Mouse (Mus musculus): ENCODE data around the gene Trem3.

The Trem3 gene

DNA sequence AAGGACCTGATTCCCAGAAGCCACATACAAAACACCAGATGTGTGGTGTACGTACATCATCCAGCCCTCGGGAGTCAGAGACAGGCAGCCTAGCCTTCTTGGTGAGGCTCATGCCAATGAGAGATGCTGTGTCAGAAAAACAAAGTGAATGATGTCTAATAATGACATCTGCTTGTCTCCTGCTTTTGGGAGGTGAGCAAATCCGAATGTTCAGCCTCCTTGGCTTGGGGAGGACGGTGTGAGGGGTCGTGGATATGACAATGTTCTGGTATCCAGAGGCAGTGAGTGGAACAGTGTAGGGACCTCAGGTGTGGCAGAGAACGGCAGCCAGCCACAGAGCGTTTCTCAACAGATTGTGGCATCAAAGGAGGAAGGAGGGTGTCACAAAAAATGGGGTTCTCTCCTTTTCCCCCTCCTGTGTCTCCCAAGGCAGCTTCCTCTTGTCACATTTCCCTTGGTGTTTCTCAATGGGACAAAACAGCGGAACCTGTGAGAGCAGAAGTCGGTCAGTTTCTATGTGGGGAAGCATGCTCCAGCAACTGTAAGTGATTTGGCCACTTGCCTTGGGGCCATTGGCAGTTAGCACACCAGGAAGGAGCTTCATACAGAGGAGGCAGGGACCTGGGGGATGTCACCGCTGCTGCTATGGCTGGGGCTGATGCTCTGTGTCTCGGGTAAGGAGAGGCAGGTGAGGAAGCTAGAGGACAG lies at the start of gene Trem3:
Gene Trem3 (plus strand): TSS at position 557 of the 708 bp plus-strand sequence.
- DNase-seq (ENCODE audit: low spot score in 2 of 2), result no peak

DNA sequence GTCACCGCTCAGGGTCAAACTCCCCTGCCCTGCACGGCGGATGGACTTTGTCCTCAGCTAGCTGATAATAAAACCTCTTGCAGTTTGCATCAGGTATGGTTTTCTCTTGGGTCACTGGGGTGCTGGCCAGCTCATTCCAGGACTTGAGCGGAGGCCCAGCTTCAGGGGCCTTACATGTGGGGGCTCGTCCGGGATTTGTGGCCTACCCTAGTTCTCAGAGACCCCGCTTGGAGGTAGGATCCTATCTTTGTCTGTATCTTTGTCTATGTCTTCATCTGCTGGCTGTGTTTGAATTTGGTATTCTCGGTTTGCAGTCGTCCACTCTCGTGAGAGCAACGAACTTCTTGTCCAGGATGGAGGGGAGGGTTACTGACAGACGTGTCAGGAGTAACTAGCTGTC lies 44.5 kb upstream of the Trem3 start:
- no peak for DNase-seq (ENCODE audit: low spot score in 2 of 2)

DNA sequence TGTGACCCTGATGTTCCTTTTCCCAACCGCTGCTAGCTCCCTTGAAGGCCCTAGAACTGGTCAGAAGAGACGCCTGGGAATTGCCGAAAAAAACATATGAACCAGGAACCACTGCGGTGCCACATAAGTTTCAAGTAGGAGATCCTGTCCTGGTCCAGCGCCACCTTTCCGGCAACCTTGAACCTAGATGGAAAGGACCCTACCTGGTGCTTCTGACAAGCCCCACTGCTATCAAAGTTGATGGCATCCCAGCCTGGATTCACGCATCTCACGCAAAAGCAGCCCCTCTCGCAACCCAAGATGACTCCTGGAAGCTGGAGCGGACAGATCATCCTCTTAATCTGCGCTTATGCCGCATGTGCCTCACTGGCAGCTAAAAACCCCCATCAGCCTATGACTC lies 35.0 kb upstream of the Trem3 start:
- no peak for DNase-seq (ENCODE audit: low spot score in 2 of 2)

DNA sequence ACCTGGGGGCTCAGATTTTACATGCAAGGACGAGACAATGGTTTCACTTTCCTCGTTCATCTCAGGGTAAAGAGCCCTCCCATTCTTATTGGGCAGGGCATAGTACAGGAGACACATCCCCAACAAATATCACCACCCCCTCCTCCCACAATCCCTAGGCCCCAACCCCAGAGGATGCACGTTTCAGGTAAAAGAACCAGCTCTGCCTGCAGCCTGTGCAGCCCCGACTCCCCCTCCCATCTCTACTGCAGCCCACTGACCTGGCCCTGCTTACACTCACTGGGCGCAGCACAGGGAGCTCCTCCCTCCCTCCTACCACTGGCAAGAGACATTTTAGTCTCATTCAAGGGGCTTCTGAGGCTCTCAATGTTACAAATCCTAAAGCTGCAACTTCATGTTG lies 34.1 kb upstream of the Trem3 start:
- DNase-seq (ENCODE audit: low spot score in 2 of 2), result no peak

GRCm38 (mm10) chr17:48215429-48215828 lies 32.1 kb upstream of the Trem3 start:
- DNase-seq (ENCODE audit: low spot score in 2 of 2), result no peak

DNA sequence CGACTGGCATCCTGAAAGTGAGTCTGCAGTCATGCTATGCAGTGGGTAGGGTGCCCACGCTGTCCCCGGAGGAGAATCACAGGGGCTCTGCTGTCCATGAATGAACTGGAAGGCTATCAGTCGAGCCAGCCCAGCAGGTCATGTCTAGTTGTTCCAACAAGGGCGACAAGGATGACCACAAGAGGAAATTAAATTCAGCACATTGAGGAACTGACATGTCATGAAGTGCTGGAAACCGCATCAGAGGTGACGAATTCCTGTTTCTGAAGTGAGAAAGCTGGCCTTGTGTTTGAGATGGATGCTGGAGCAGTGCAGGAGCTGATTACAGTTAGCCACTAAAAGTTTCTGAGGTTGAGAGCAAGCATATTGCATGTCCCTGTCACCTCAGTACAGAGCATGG lies 16.9 kb upstream of the Trem3 start:
- DNase-seq (ENCODE audit: low spot score in 2 of 2), result no peak

DNA sequence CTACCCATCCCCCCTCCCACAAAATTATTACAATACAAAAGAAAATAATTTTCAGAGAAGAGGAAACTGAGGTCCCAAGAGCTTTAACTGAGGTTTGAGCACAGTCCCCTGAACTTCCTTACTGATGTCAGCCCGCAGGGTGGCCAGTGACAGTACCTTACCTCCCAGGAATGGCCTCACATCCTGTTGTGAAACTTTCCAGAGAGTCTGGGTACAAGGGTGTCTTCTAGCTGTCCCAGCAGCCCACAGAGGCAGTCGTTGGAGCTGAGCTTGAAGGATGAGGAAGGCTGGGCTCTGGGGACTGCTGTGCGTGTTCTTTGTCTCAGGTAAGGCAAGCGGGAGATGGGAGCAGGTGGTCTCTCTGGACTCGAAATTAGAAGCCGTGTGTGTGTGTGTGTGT lies 15.1 kb upstream of the Trem3 start, which contains the start of gene Trem1:
Gene Trem1 (plus strand): TSS at position 251 of the 400 bp plus-strand sequence.
- DNase-seq (ENCODE audit: low spot score in 2 of 2), result no peak

- DNase-seq (ENCODE audit: low spot score in 2 of 2), result no peak
Measured at GRCm38 (mm10) chr17:48233789-48234188, 13.8 kb upstream of the Trem3 start.

DNA sequence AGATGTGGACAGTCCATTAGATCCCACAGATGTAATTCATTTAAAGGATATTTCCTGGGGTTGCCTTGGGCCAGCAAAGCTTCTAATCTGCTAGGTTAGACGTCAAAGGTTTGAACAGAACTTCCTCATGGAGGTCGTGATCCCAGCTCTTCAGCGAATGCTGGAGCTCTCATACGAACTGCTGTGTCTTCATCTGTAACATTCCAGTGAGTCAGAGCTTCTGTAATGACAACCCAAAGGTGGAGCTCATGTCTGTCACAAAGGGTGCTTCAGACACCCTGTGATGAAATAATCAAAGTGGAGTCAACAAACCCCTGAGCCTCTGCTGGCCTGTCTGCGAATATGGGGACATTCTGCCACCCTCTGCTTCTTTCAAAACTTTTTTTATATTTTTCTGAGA lies 13.0 kb upstream of the Trem3 start:
- DNase-seq (ENCODE audit: low spot score in 2 of 2), result no peak

DNA sequence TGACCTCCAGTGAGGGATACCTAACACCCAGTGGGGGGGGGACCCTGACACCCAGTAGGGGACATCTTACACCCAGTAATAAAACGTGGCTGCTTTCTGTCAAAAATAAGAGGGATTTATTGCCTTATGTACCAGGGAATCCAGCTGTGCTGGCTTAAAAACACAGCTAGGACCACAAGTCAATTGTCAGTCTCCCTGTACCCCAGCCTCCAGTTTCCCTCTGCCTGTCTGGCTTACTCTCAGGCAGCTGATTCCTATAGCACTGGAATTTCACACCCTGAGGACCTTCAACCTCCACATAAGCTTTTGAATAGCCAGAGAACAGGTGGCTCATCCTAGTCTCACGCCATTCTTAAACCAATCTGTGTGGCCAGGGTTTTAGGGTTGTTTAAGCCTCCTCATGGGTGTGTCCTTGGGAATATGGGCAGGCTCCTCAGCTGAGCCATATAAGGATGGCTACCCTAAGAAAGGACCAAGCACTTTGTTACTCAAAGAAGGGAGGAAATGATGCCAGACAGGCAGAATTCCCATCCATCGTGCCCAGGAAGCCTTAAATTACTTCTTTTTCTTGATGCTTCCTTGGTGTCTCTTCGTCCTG lies 11.7 kb upstream of the Trem3 start:
- DNase-seq (ENCODE audit: low spot score in 2 of 2), result no peak

- DNase-seq (ENCODE audit: low spot score in 2 of 2), result no peak
Measured at GRCm38 (mm10) chr17:48237621-48238020, 10.0 kb upstream of the Trem3 start.

DNA sequence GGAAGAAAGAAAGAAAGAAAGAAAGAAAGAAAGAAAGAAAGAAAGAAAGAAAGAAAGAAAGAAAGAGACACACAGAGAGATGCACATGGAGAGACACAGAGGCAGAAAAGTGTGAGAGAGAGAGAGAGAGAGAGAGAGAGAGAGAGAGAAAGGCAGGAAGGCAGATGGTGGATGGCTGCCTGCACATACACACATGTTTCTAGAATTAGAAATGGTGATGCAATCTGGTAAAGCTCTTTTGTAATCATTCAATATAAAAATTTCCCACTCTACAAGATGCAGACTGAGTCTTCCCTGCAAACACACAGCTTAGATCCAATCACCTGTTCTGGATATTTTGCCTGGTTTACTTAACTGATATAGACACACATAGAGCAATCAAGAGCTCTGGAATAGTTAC lies 1.5 kb downstream of the Trem3 start:
- no peak for DNase-seq (ENCODE audit: low spot score in 2 of 2)

DNA sequence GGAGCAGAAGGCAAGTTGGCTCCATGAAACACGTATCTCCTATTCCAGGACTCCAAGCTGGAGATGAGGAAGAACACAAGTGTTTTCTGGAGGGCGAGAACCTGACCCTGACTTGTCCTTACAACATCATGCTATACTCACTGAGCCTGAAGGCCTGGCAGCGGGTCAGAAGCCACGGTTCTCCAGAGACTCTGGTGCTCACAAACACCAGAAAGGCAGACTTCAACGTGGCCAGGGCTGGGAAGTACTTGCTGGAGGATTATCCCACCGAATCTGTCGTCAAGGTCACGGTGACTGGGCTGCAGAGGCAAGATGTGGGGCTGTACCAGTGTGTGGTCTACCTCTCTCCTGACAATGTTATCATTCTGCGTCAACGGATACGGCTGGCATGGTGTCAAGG lies 1.9 kb downstream of the Trem3 start:
- no peak for DNase-seq (ENCODE audit: low spot score in 2 of 2)

- no peak for DNase-seq (ENCODE audit: low spot score in 2 of 2)
Measured at GRCm38 (mm10) chr17:48250631-48251030, 3.1 kb downstream of the Trem3 start.

GRCm38 (mm10) chr17:48256575-48256974 lies 9.0 kb downstream of the Trem3 start:
- DNase-seq (ENCODE audit: low spot score in 2 of 2), result no peak

DNA sequence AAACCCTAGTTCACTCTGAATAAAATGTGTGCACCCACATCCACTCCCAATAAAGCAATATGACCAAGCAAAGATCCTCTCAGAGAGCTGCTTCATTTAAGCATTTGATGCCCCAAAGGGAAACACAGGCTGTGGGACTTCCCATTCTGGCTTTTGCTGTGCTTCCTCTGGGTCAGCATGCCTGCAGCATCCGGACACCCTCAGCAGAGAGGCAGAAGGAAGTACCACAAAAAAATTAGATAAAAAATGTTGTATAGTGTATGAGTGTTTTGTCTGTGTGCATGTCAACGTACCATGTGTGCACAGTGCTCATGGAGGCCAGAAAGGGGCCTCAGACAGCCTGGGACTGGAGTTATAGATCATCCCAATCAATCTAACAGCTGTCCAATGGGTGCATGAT lies 14.3 kb downstream of the Trem3 start:
- no peak for DNase-seq (ENCODE audit: low spot score in 2 of 2)

- no peak for DNase-seq (ENCODE audit: low spot score in 2 of 2)
Measured at GRCm38 (mm10) chr17:48263741-48264362, 16.3 kb downstream of the Trem3 start, which contains the start of gene Treml4. TSS of gene Treml4 (plus strand) at chr17:48264295.

DNA sequence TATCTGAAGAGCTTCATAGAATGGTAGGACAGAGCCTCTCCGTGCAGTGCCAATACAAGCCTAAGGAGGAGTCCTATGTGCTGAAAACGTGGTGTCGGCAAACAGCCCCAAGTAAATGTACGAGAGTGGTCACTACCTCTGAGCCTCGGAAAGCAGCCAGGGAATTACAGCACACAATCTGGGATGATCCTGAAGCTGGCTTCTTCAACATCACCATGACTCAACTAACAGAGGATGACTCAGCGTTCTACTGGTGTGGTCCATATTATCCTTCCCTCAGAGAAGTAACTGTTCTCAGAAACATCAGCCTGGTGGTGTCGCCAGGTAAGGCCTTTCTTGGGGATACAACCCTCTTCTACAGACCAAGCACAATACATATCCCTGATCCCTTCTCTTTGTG lies 17.1 kb downstream of the Trem3 start:
- no peak for DNase-seq (ENCODE audit: low spot score in 2 of 2)

DNA sequence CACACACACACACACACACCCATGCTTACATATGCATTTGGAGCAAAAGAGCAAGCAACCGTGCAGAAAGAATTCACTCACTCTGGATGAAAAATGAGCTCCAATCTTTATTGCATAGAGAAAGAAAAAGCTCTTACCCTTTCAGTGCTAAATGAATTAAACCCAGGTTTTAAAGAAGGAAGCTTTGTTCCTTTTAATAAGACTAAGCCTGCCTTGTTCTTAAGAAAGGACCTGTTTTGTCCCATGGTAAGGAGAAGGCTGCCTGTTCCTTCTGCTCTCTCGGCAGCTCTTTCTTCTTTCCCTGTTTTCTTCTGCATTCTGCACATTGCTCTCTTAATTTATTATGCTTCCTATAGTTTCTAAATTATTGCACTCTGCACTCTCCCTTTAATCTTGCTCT lies 18.6 kb downstream of the Trem3 start:
- no peak for DNase-seq (ENCODE audit: low spot score in 2 of 2)

DNA sequence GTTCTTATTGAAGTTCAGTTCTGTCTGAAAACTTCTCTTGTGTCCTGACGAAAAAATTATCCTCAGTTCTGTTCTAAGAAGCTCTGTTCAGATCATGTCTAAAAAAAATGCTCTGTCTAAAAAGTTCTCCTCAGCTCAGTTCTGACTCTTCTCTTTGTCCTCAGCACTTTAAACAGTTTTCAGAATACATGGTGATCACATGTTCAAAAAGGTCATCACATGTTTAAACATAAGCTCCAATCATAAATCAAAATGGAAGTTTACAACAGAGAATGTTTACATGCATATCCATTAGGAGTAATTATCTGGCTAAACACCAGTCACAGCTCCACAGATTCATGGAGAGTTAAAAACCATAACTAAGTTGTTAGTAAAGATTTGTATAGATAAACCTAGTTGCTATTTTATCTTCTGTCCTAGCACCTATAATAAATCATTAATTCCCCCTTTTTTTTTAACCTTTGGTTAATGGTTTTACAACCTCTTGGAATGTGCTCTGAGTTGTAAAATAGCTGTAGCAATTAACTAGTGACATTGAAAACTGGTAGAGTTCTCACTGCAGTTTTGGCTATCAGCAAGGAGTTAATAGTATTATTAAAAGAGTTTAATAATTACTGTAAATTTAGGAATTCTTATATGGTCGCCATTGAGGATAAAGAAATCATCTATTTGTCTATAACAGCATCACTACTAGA lies 19.2 kb downstream of the Trem3 start:
- no peak for DNase-seq (ENCODE audit: low spot score in 2 of 2)

DNA sequence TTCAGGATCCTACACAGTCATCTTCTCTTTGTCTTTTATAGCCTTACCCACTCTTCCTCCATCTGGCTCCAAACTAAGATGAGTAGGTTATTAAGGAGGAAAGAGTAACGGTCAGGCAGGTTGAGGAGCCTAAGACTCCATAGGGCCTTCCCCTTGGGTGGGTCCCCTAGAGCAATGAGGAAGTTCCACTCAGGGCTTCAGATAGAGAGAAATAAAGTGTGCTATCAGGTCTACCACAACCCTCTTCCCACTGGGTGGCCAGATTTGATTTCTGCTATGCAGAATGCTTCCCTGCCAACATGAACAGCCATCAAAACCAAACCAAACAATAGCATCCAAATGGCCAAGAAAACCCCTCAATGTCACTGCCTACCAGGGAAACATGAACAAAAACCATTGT lies 20.0 kb downstream of the Trem3 start:
- DNase-seq (ENCODE audit: low spot score in 2 of 2), result no peak

DNA sequence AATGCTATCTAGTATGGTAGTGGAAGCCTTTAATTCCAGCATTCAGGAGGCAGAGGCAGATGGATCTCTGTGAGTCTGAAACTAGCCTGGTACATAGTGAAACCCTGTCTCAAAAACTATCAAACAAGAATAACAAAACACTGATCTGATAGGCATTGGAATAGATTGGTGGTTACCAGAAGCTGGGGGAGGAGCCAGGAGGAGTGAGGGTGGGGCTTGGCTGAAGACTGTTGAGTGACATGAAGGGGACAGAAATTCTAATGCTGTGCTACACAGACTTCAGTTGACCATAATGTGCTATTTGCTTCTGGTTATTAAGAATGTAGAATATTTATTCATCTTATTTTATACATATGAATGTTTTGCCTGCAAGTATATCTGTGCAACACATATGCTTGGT lies 20.7 kb downstream of the Trem3 start:
- no peak for DNase-seq (ENCODE audit: low spot score in 2 of 2)

GRCm38 (mm10) chr17:48269833-48270232 lies 22.3 kb downstream of the Trem3 start:
- DNase-seq (ENCODE audit: low spot score in 2 of 2), result no peak

All from urinary bladder, adult 18-20 months (tissue).